Mouse (Mus musculus) spleen, adult 12 weeks (tissue): ENCODE results near the gene Agr3.

ENCODE experiments used
- DNase-seq: peaks from one replicate; pipeline ENCODE4 v3.0.0; 2022; ENCODE audit warnings: low spot score

The Agr3 gene

DNA sequence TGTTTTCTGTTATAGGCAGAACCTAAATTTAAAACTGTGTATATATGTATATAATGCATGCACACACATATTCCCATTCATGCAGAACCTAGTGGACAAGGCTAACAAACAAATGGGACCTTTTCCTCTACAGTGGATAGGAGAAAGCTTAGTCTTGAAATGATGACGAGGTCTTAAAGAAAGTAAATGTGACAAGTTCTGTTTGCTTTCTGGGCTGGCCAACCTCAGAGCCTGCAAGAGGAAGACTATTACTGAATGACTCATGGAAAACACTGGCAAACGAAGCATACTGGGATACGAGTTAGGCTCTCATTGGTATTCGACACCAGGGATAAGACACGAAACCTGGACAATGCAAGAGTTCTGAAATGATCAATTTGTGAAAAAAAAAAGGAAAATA is 59.3 kb downstream of the Agr3 start:
- DNase-seq: no peak

DNA sequence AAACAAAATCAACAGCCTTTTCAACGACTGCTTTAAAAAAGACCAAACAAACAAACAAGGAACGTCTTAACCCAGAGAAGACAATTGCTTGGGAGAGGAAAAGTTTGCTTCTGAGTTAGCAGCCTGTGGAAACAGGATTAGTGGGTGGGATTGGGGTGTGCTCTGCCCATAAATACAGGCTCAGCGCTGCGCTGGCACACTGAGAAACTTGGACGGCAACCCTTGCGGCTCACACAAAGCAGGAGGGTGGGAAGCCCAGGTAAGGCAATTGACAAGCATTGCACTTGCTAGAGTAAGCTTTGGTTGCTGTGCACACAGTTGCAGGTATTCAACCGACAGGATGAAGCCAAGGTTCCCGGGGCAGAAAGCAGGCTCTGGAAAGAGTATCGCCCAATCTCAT is 67.3 kb downstream of the Agr3 start, which contains the start of gene Agr2:
TSS of gene Agr2 (plus strand) at position 197 of the 400 bp plus-strand sequence.
- no peak for DNase-seq

DNA sequence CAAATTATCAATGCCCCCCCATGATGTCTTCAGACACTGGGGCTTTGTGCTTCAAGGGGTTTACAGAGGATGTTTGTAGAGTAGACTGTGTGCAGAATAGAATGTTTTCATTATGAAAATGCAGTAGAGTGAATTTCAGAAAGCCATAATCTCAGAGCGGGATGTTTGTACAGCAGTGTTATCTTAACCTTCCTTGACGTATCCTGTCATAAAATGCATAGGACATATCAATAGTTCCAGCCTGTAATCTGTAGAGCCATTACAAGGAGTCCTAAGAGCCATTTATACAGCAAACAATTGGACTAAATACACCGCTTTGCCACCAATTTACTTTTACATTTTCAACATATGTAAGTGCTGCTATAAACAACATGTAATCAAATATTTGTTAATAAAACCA is 68.2 kb downstream of the Agr3 start:
- no peak for DNase-seq

DNA sequence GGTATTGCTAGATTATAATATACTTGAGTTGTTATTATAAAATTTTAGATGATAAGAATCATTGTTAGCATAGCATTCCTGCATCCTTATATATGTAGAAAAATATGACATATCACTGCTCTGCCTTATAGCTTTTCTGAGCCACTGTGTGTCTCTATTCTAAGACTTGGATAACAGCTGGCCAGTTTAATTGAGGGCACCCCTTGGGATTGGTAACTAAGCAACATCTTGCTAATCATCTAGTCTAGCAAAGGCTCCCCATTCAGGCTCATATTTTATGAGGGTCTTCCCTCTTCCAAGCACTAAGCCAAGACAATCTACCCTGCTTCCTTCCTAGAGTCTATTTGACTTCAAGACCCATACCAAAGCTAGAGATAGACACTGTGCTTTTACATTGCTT is 68.7 kb downstream of the Agr3 start:
- DNase-seq: no peak

DNA sequence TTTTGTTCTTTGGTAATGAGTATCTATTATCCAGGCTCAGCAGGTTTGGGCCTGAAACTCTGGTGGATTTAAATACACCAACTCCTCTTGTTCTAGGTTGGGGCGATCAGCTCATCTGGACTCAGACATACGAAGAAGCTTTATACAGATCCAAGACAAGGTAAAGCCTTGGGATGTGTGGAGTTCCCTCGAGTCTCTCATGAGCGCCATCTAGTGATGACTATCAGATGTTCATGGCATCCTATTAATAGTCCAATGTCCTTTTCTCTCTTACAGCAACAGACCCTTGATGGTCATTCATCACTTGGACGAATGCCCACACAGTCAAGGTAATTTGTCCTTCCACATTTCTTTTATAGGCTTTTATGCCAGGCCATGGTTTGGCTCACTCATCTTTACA is 70.4 kb downstream of the Agr3 start:
- no peak for DNase-seq
